Mouse (Mus musculus) lung, adult 2 months (tissue): ENCODE measurements around the gene Pcdh9.

Experiments used
- CTCF ChIP-seq: fragments of 200-500 bp; IDR thresholded peaks from 2 replicates; pipeline ENCODE4 v1.5.1; 2011; ENCODE audit warnings: mild to moderate bottlenecking, low read length, control low read depth; ENCODE audit not compliant: insufficient read depth
- POLR2A ChIP-seq: fragments of 200-500 bp; IDR thresholded peaks from 2 replicates; pipeline ENCODE4 v1.6.1; 2011; ENCODE audit warnings: low read depth, mild to moderate bottlenecking, control low read depth, low read length, borderline replicate concordance; ENCODE audit errors: extremely low read depth

DNA sequence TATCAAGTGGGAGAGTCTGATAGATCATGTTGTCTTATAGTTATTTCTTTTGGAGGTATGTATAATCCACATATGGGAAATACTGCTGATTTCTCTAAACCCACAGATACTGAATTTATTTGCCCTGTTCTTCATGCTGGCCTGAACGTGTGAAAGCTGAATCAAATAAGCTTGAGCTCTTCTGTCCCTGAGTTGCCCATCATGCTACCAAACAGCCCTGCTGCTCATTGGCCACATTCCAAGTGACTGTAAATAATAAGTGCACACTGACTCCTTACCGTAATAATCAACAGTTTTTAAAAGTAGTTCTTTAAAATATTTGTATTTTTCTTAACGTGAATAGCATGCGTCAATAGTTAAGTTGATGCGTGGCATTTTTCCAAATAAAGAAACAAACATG, 370.3 kb downstream of the Pcdh9 start:
- TF ChIP-seq POLR2A (no peak), CTCF (no peak)
